Mouse (Mus musculus) heart, adult 10 weeks (tissue): Measurements from ENCODE around the gene Ggta1. TPM values are rescaled to one million over a fixed set of nuclear protein-coding genes. Genes with fewer than 3 reads are reported as not detected.

Experiments
- polyA plus RNA-seq: library from polyadenylated mRNA; stranded (reverse); fragments of 350-450 nt; fragmentation: Illumina TruSeq; extraction: RNeasy Lipid Tissue Mini Kit (QIAGEN cat#74804); gene quantifications from one replicate; pipeline ENCODE4 v1.2.3, GENCODE M21; 2014; ENCODE audit warnings: low read depth, low replicate concordance

Ggta1 gene
- polyA plus RNA-seq, result 14.7 TPM

GRCm38 (mm10) chr2:35462791-35463281 lies at the start of gene Ggta1:
Gene Ggta1, minus strand, starts transcription at chr2:35463231.

GRCm38 (mm10) chr2:35397096-35397495 lies 65.9 kb downstream of the Ggta1 start, which contains the start of gene 4930402F06Rik:
Gene 4930402F06Rik, minus strand, starts transcription at chr2:35397175.

GRCm38 (mm10) chr2:35367629-35368028 lies 95.4 kb downstream of the Ggta1 start, which contains the start of gene 4930568D16Rik:
Gene 4930568D16Rik, minus strand, starts transcription at chr2:35367729.

Other genes starting within 250 kb of the Ggta1 start
- gene Gsn, start 206.9 kb downstream of the Ggta1 start, polyA plus RNA-seq, result 1,303 TPM
- gene Stom, start 126.3 kb downstream of the Ggta1 start, polyA plus RNA-seq, result 106 TPM
- gene 4930568D16Rik, start 95.5 kb downstream of the Ggta1 start, polyA plus RNA-seq, result not detected
- gene 4930402F06Rik, start 66.1 kb downstream of the Ggta1 start, polyA plus RNA-seq, result not detected
- 31.7 TPM for gene Dab2ip, start 95.0 kb upstream of the Ggta1 start, polyA plus RNA-seq